Mouse (Mus musculus) CH12.LX (cell line): Measurements from ENCODE around the gene Pcca. TPM values are rescaled to one million over a fixed set of nuclear protein-coding genes. Genes with fewer than 3 reads are reported as not detected.

Source experiments
- DNase-seq: peaks from one replicate; pipeline ENCODE4 v3.0.0-alpha.2; 2013; ENCODE audit errors: extremely low read depth
- H3K27ac ChIP-seq: 2 replicates; pipeline ENCODE4 v1.5.1; 2012; ENCODE audit warnings: low read depth, mild to moderate bottlenecking, control low read depth, moderate library complexity; ENCODE audit not compliant: insufficient read depth
- H3K27me3 ChIP-seq: replicated peaks from 2 replicates; pipeline ENCODE3; 2012; ENCODE audit warnings: inconsistent platforms
- H3K36me3 ChIP-seq, 2 experiments: replicated peaks in 1 of 2; 2 replicates each; pipeline versions ENCODE3 to v1.6.1; 2012; ENCODE audit warnings: inconsistent platforms in 1 of 2, low read length in 1 of 2, mild to moderate bottlenecking in 1 of 2, mixed read lengths in 1 of 2, moderate library complexity in 1 of 2; ENCODE audit not compliant: control insufficient read depth in 1 of 2, insufficient read depth in 1 of 2
- H3K4me1 ChIP-seq, 2 experiments: 2 replicates each; pipeline ENCODE4 v1.6.1; 2012; ENCODE audit warnings: inconsistent platforms in 1 of 2, moderate library complexity in 1 of 2; ENCODE audit not compliant: insufficient read depth in 2 of 2, control insufficient read depth in 1 of 2
- H3K4me2 ChIP-seq: 2 replicates; pipeline ENCODE4 v1.6.1; 2012; ENCODE audit warnings: low read depth, mild to moderate bottlenecking, control low read depth; ENCODE audit not compliant: poor library complexity, insufficient read depth, severe bottlenecking
- H3K4me3 ChIP-seq, 3 experiments: fragments of 150-350 bp in 1 of 3; sonication (generic) in 1 of 3; replicated peaks in 1 of 3; 2 replicates each; pipeline versions ENCODE3 to v1.5.1; 2011 to 2012; ENCODE audit warnings: low read depth in 2 of 3, low read length in 2 of 3, mild to moderate bottlenecking in 2 of 3, moderate library complexity in 2 of 3, control low read depth in 1 of 3, improper control_type of control experiment in 1 of 3, inconsistent platforms in 1 of 3, mixed read lengths in 1 of 3; ENCODE audit not compliant: poor library complexity in 1 of 3
- H3K79me2 ChIP-seq: replicated peaks from 2 replicates; pipeline ENCODE4 v1.6.1; 2012; ENCODE audit warnings: mild to moderate bottlenecking, moderate library complexity; ENCODE audit not compliant: control insufficient read depth, poor library complexity, insufficient read depth, severe bottlenecking; ENCODE audit errors: extremely low read depth
- H3K9ac ChIP-seq: 2 replicates; pipeline ENCODE4 v1.6.1; 2012; ENCODE audit warnings: low read depth, mild to moderate bottlenecking, control low read depth, moderate library complexity; ENCODE audit not compliant: insufficient read depth
- H3K9me3 ChIP-seq: replicated peaks from 2 replicates; pipeline ENCODE3; 2012; ENCODE audit warnings: low read length, inconsistent platforms, mixed read lengths
- BHLHE40 ChIP-seq: IDR thresholded peaks from 2 replicates; pipeline ENCODE4 v1.6.1; 2011; ENCODE audit warnings: mild to moderate bottlenecking, low read depth, low read length, improper control_type of control experiment
- CHD2 ChIP-seq: IDR thresholded peaks from 2 replicates; pipeline ENCODE4 v1.6.1; 2011; ENCODE audit warnings: low read length, improper control_type of control experiment
- E2F4 ChIP-seq: IDR thresholded peaks from 2 replicates; pipeline ENCODE4 v1.6.1; 2011; ENCODE audit warnings: low read depth, low read length, improper control_type of control experiment; ENCODE audit not compliant: insufficient replicate concordance
- ELF1 ChIP-seq: IDR thresholded peaks from 2 replicates; pipeline ENCODE4 v1.6.1; 2014; ENCODE audit warnings: low read depth, mild to moderate bottlenecking, inconsistent platforms, low read length, improper control_type of control experiment
- EP300 ChIP-seq: IDR thresholded peaks from 2 replicates; pipeline ENCODE4 v1.6.1; 2011; ENCODE audit warnings: low read length, improper control_type of control experiment
- ETS1 ChIP-seq: conservative IDR thresholded peaks from 2 replicates; pipeline ENCODE4 v1.6.1; 2012; ENCODE audit warnings: low read depth, mild to moderate bottlenecking, inconsistent platforms, low read length, improper control_type of control experiment, moderate library complexity
- GABPA ChIP-seq: IDR thresholded peaks from 2 replicates; pipeline ENCODE4 v1.6.1; 2012; ENCODE audit warnings: low read depth, low read length, improper control_type of control experiment, inconsistent platforms; ENCODE audit not compliant: insufficient replicate concordance
- KAT2A ChIP-seq: IDR thresholded peaks from 2 replicates; pipeline ENCODE4 v1.6.1; 2012; ENCODE audit warnings: low read length, improper control_type of control experiment, inconsistent platforms; ENCODE audit not compliant: insufficient replicate concordance
- MAFK ChIP-seq: IDR thresholded peaks from 2 replicates; pipeline ENCODE4 v1.6.1; 2011; ENCODE audit warnings: low read length, improper control_type of control experiment; ENCODE audit not compliant: insufficient replicate concordance
- MAX ChIP-seq: IDR thresholded peaks from 2 replicates; pipeline ENCODE4 v1.6.1; 2011; ENCODE audit warnings: low read length, improper control_type of control experiment
- MXI1 ChIP-seq: IDR thresholded peaks from 2 replicates; pipeline ENCODE4 v1.6.1; 2011; ENCODE audit warnings: mild to moderate bottlenecking, low read depth, low read length, improper control_type of control experiment
- MYC ChIP-seq: IDR thresholded peaks from 2 replicates; pipeline ENCODE4 v1.6.1; 2011; ENCODE audit warnings: low read depth, mild to moderate bottlenecking, improper control_type of control experiment, low read length
- NELFE ChIP-seq: IDR thresholded peaks from 2 replicates; pipeline ENCODE4 v1.6.1; 2011; ENCODE audit warnings: low read depth, low read length, improper control_type of control experiment
- NRF1 ChIP-seq: IDR thresholded peaks from 2 replicates; pipeline ENCODE4 v1.6.1; 2014; ENCODE audit warnings: low read depth, mild to moderate bottlenecking, inconsistent platforms, low read length, improper control_type of control experiment, moderate library complexity
- PAX5 ChIP-seq: IDR thresholded peaks from 2 replicates; pipeline ENCODE4 v1.6.1; 2012; ENCODE audit warnings: low read length, inconsistent platforms, mixed read lengths
- POLR2A ChIP-seq: IDR thresholded peaks from 2 replicates; pipeline ENCODE4 v1.6.1; 2011; ENCODE audit warnings: low read depth, mild to moderate bottlenecking, improper control_type of control experiment, low read length
- RAD21 ChIP-seq: IDR thresholded peaks from 2 replicates; pipeline ENCODE4 v1.6.1; 2011; ENCODE audit warnings: low read depth, mild to moderate bottlenecking, low read length, improper control_type of control experiment, moderate library complexity
- RCOR1 ChIP-seq: conservative IDR thresholded peaks from 2 replicates; pipeline ENCODE4 v1.6.1; 2012; ENCODE audit warnings: low read depth, mild to moderate bottlenecking, inconsistent platforms, low read length, improper control_type of control experiment
- TBP ChIP-seq: conservative IDR thresholded peaks from 2 replicates; pipeline ENCODE4 v1.6.1; 2011; ENCODE audit warnings: low read depth, low read length, improper control_type of control experiment
- TCF12 ChIP-seq: IDR thresholded peaks from 2 replicates; pipeline ENCODE4 v1.6.1; 2014; ENCODE audit warnings: low read depth, mild to moderate bottlenecking, inconsistent platforms, low read length, improper control_type of control experiment
- ZKSCAN1 ChIP-seq: IDR thresholded peaks from 2 replicates; pipeline ENCODE4 v1.6.1; 2012; ENCODE audit warnings: low read depth, inconsistent platforms, low read length, improper control_type of control experiment, borderline replicate concordance
- ZMIZ1 ChIP-seq: IDR thresholded peaks from 2 replicates; pipeline ENCODE4 v1.6.1; 2012; ENCODE audit warnings: low read depth, mild to moderate bottlenecking, inconsistent platforms, low read length, improper control_type of control experiment
- ZNF384 ChIP-seq: IDR thresholded peaks from 2 replicates; pipeline ENCODE4 v1.6.1; 2012; ENCODE audit warnings: low read depth, low read length, improper control_type of control experiment, inconsistent platforms
- dilution Hi-C: fragments of 300-500 bp; cut with MboI; formaldehyde crosslinking; loops from 2 replicates; pipeline ENCODE4 v1.14.3; 2020; ENCODE audit warnings: low sequenced_read_pairs; ENCODE audit not compliant: extremely low pct_unique_long_range_greater_than_20kb, extremely low pct_ligation_motif_present
- in situ Hi-C: fragments of 300-500 bp; cut with MboI; formaldehyde crosslinking; loops from 3 replicates; pipeline ENCODE4 v1.14.3; 2019; ENCODE audit warnings: low sequenced_read_pairs, low pct_ligation_motif_present, low pct_unique_long_range_greater_than_20kb, mixed read lengths
- polyA plus RNA-seq: library from polyadenylated mRNA; unstranded; fragments of >175 nt; gene quantifications from 2 replicates; pipeline ENCODE4 v1.2.1, GENCODE M21; 2012; ENCODE audit warnings: low read depth; ENCODE audit not compliant: insufficient read length
- total RNA-seq, 2 experiments: library from RNA; depleted of rRNA; stranded (reverse); fragments of 300-350 nt in 1 of 2; fragments of >200 nt in 1 of 2; gene quantifications; 2 replicates each; pipeline ENCODE4 v1.2.3; 2012 to 2014

Gene Pcca
- total and polyA plus RNA-seq, 3 experiments, result 11.2 to 39.0 (median 23.8) TPM

- H3K4me3 ChIP-seq, result no peak overlapping the region
- peaks cover 0 to 14% of the 10 kb centered on the region in 2 experiments; a peak in 2 of 4 replicates for H3K4me1 ChIP-seq
- in situ Hi-C loops, result no loop called here
- no peaks in the 10 kb centered on the region for H3K36me3 ChIP-seq
- H3K4me2 ChIP-seq, result no peak overlapping the region
- dilution Hi-C loops, result no loop called here
- DNase-seq, result no peak
- TF ChIP-seq MXI1 (no peak), ZKSCAN1 (no peak), GABPA (no peak), CHD2 (no peak), POLR2A (no peak), MAFK (no peak), TBP (no peak), KAT2A (no peak)
- H3K79me2 ChIP-seq, result no peaks in the 10 kb centered on the region
- no peaks in the 10 kb centered on the region for H3K9me3 ChIP-seq
- H3K27me3 ChIP-seq, result no peaks in the 10 kb centered on the region
- H3K27ac ChIP-seq, result no peak overlapping the region
- H3K9ac ChIP-seq, result no peak overlapping the region
Observed at GRCm38 (mm10) chr14:122865462-122866129, 331.5 kb downstream of the Pcca start.

GRCm38 (mm10) chr14:122867531-122868285, 333.6 kb downstream of the Pcca start:
- Histone ChIP-seq H3K4me1 (peaks cover 0 to 14% of the 10 kb centered on the region in 2 experiments; a peak in 2 of 4 replicates), H3K9me3 (no peaks in the 10 kb centered on the region), H3K27ac (no peak overlapping the region), H3K9ac (no peak overlapping the region), H3K4me2 (no peak overlapping the region), H3K79me2 (no peaks in the 10 kb centered on the region), H3K27me3 (no peaks in the 10 kb centered on the region), H3K36me3 (no peaks in the 10 kb centered on the region), H3K4me3 (no peak overlapping the region)
- no peak for TF ChIP-seq E2F4
- no peak for TF ChIP-seq MAX
- TF ChIP-seq ZNF384, result 0 out of 2 replicates have a peak, but pooled peaks have one; percentile 32
- TF ChIP-seq MYC, result no peak
- DNase-seq, result no peak
- in situ Hi-C loops (no loop called here), dilution Hi-C loops (no loop called here)

DNA sequence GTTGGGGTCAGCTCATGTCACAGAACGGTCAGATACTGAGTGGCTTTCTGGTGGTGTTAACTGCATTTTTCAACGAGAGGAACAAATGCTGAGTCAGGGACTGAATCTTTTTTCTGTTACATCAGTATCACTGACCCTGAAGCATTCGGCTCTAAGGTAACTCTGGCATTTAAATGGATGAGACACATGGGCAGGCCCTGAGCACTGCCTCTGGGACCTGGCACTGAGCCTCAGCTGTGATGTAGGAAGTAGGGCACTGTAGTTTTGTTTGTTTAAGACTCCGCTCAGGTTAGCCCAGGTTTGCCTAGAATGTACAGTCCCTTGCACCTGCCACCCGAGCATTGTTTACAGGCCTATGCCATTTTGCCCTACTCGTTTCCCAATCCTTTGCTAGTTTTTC, 335.7 kb downstream of the Pcca start:
- in situ Hi-C loops, result no loop called here
- no peak overlapping the region for H3K4me3 ChIP-seq
- no peak for TF ChIP-seq ELF1
- TF ChIP-seq NELFE, result no peak
- no peak for TF ChIP-seq POLR2A
- TF ChIP-seq NRF1, result no peak
- no peak for TF ChIP-seq ETS1
- no peak for TF ChIP-seq MAFK
- TF ChIP-seq ZMIZ1, result no peak
- no peak for TF ChIP-seq RCOR1
- TF ChIP-seq MXI1, result no peak
- TF ChIP-seq E2F4, result no peak
- TF ChIP-seq BHLHE40, result no peak
- TF ChIP-seq PAX5, result no peak
- no peak for TF ChIP-seq EP300
- TF ChIP-seq RAD21, result no peak
- TF ChIP-seq TCF12, result no peak
- no peaks in the 10 kb centered on the region for H3K36me3 ChIP-seq
- no peak overlapping the region for H3K27ac ChIP-seq
- no peak overlapping the region for H3K9ac ChIP-seq
- no peaks in the 10 kb centered on the region for H3K9me3 ChIP-seq
- no peak overlapping the region for H3K4me2 ChIP-seq
- no peaks in the 10 kb centered on the region for H3K27me3 ChIP-seq
- dilution Hi-C loops, result no loop called here
- no peaks in the 10 kb centered on the region for H3K79me2 ChIP-seq
- peaks cover 0 to 14% of the 10 kb centered on the region in 2 experiments; a peak in 2 of 4 replicates for H3K4me1 ChIP-seq
- no peak for DNase-seq
